Mouse (Mus musculus) hindbrain, postnatal 0 days (tissue): ENCODE results near the gene Dnase2a. TPM values are rescaled to one million over a fixed set of nuclear protein-coding genes. Genes with fewer than 3 reads are reported as not detected.

Experiments
- ATAC-seq: fragments of 200-750 bp; cut with Nextera tagmentation; 2 replicates; pipeline ENCODE4 v1.8.0; 2017; ENCODE audit warnings: mild to moderate bottlenecking, moderate TSS enrichment, moderate library complexity
- DNase-seq: peaks from one replicate; pipeline ENCODE4 v3.0.0-alpha.2; 2015; ENCODE audit warnings: low spot score
- H3K27ac ChIP-seq: fragments of 300-500 bp; sonication (generic); 2 replicates; pipeline ENCODE4 v1.5.1; 2014; ENCODE audit warnings: mild to moderate bottlenecking
- H3K27me3 ChIP-seq: fragments of 300-500 bp; sonication (generic); 2 replicates; pipeline ENCODE4 v1.6.1; 2014; ENCODE audit warnings: low read length, mixed read lengths; ENCODE audit not compliant: insufficient read depth
- H3K36me3 ChIP-seq: fragments of 300-500 bp; sonication (generic); 2 replicates; pipeline ENCODE4 v1.6.1; 2014; ENCODE audit warnings: low read length, mixed read lengths; ENCODE audit not compliant: insufficient read depth
- H3K4me1 ChIP-seq: fragments of 300-500 bp; sonication (generic); 2 replicates; pipeline ENCODE4 v1.6.1; 2014; ENCODE audit warnings: antibody characterized with exemption, low read length, mixed read lengths; ENCODE audit not compliant: insufficient read depth
- H3K4me2 ChIP-seq: fragments of 300-500 bp; sonication (generic); 2 replicates; pipeline ENCODE4 v1.6.1; 2014; ENCODE audit warnings: low read depth, mild to moderate bottlenecking, low read length, moderate library complexity, mixed read lengths
- H3K4me3 ChIP-seq: fragments of 300-500 bp; sonication (generic); 2 replicates; pipeline ENCODE4 v1.5.1; 2014; ENCODE audit warnings: low read length
- H3K9ac ChIP-seq: fragments of 300-500 bp; sonication (generic); replicated peaks from 2 replicates; pipeline ENCODE4 v1.6.1; 2014; ENCODE audit warnings: mild to moderate bottlenecking, low read length, moderate library complexity, mixed read lengths
- H3K9me3 ChIP-seq: fragments of 300-500 bp; sonication (generic); 2 replicates; pipeline ENCODE4 v1.6.1; 2016; ENCODE audit warnings: low read length, mixed read lengths
- CTCF ChIP-seq: IDR thresholded peaks from 2 replicates; pipeline ENCODE4 v1.5.1; 2016; ENCODE audit warnings: antibody characterized with exemption, control low read depth, low read depth
- WGBS: fragments of 180-500 bp; shearing (Covaris S2); extraction: QIAGEN DNeasy Blood & Tissue Kit; methylation state at CpG from one replicate; pipeline ENCODE4 v1.1.7; 2014; 5-methylcytosine and 5-hydroxymethylcytosine counted together
- polyA plus RNA-seq: library from polyadenylated mRNA; unstranded; fragments of >200 nt; fragmentation: Nextera tagmentation; extraction: Ambion mirVana; gene quantifications from 2 replicates; pipeline ENCODE4 v1.2.1, GENCODE M21; 2015
- total RNA-seq: library from RNA; depleted of rRNA; stranded (reverse); fragments of >200 nt; gene quantifications from 2 replicates; pipeline ENCODE4 v1.2.3, GENCODE M21; 2014

Dnase2a gene
- total and polyA plus RNA-seq, 2 experiments from 2014 or later = 8.6 to 15.0 TPM

- Histone ChIP-seq H3K27me3 (no peaks in the 10 kb centered on the region), H3K27ac (peak overlapping the region; percentile 65; the same call in 1 of the 2 replicates), H3K9me3 (no peaks in the 10 kb centered on the region), H3K9ac (peak overlapping the region; percentile 63), H3K4me1 (peaks cover 14% of the 10 kb centered on the region), H3K36me3 (0 out of 2 replicates have a peak, but pooled peaks cover 1% of the 10 kb centered on the region), H3K4me3 (peak overlapping the region; percentile 65), H3K4me2 (peak overlapping the region; percentile 97)
- ATAC-seq (peak; percentile 91), DNase-seq (peak; percentile 99)
- under 1% methylated on average over 41 of the region's 41 CpGs for WGBS
- no peak; the same call in 1 of the 2 replicates for TF ChIP-seq CTCF
These were observed 57.5 kb downstream of the Dnase2a start for GRCm38 (mm10) chr8:84965731-84966291.

DNA sequence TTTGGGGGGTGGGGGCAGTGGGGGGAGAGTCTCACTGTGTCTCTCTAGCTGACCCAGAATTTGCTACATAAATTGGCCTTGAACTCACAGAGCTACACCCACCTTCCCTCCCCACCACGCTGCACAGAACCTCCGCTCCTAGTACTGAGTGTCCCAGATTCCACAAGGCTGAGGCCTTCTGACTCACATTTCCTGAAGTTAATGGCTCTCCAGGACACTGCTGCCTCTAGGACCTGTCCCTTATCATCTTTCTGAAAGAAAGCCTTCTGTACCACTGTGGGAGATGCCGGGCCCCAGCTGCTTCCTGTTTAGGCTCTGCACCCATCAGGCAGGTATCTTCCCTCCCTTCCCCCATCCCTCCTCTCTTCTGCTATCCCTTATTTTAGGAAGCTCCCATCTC is 58.2 kb downstream of the Dnase2a start:
- Histone ChIP-seq H3K4me2 (peak overlapping the region; percentile 97), H3K27me3 (no peaks in the 10 kb centered on the region), H3K27ac (no peak overlapping the region), H3K9me3 (no peaks in the 10 kb centered on the region), H3K4me3 (no peak overlapping the region), H3K9ac (no peak overlapping the region), H3K36me3 (peaks cover 7% of the 10 kb centered on the region; the same call in 1 of the 2 replicates), H3K4me1 (peaks cover 17% of the 10 kb centered on the region)
- TF ChIP-seq CTCF = no peak
- DNase-seq (no peak), ATAC-seq (no peak)
- WGBS = 62% methylated on average over 3 of the region's 3 CpGs

- Histone ChIP-seq H3K9me3 (no peaks in the 10 kb centered on the region), H3K9ac (no peak overlapping the region), H3K4me1 (peaks cover 17% of the 10 kb centered on the region), H3K27ac (no peak overlapping the region), H3K27me3 (no peaks in the 10 kb centered on the region), H3K4me3 (no peak overlapping the region), H3K4me2 (no peak overlapping the region), H3K36me3 (peaks cover 18% of the 10 kb centered on the region; the same call in 1 of the 2 replicates)
- ATAC-seq (no peak), DNase-seq (no peak)
- TF ChIP-seq CTCF = no peak
- WGBS = 86% methylated on average over 13 of the region's 13 CpGs
These were observed 59.4 kb downstream of the Dnase2a start for GRCm38 (mm10) chr8:84967532-84968304.

DNA sequence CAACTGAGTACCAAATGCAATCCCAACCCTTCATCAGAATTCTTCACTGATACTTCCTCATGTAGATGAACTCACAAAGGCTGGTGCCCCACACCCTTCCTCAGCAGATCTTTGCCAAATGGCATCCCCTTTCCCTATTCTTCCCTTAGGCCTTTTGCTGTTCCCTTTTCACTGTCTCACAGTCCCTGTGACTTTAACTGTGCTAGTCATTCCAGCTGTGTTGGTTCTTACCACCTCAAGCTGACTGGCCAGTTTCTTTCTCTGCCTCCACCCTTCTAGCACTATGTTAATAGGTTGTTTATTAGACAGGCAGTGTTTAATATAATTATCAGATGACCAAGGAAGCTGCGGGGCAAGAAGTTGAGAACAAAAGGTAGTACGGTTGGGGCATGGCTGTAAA is 60.3 kb downstream of the Dnase2a start:
- no peak for TF ChIP-seq CTCF
- H3K36me3 ChIP-seq = peaks cover 18% of the 10 kb centered on the region; the same call in 1 of the 2 replicates
- DNase-seq = no peak
- H3K9me3 ChIP-seq = no peaks in the 10 kb centered on the region
- 24% methylated on average over 2 of the region's 2 CpGs for WGBS
- H3K4me1 ChIP-seq = peaks cover 17% of the 10 kb centered on the region
- peak overlapping the region; percentile 88; the same call in 1 of the 2 replicates for H3K9ac ChIP-seq
- H3K27me3 ChIP-seq = no peaks in the 10 kb centered on the region
- peak overlapping the region; percentile 73 for H3K4me3 ChIP-seq
- H3K4me2 ChIP-seq = peak overlapping the region; percentile 88
- H3K27ac ChIP-seq = peak overlapping the region; percentile 91
- no peak for ATAC-seq

GRCm38 (mm10) chr8:84969241-84970134 is 61.1 kb downstream of the Dnase2a start, which contains the start of the genes Gm49661, Prdx2 and Rnaseh2a:
Gene Gm49661 (minus strand): TSS chr8:84969433.
Gene Prdx2 (plus strand): TSS chr8:84969587.
Gene Rnaseh2a (minus strand): TSS chr8:84969767.
- peak within 1 kb of the TSS; percentile 73 for H3K4me3 ChIP-seq
- no peaks in the 10 kb centered on the region for H3K9me3 ChIP-seq
- ATAC-seq (peak; percentile 79), DNase-seq (peak; percentile 91)
- no peak for TF ChIP-seq CTCF
- peak within 1 kb of the TSS; percentile 88 for H3K4me2 ChIP-seq
- H3K4me1 ChIP-seq = peaks cover 17% of the 10 kb centered on the region
- peaks cover 18% of the 10 kb centered on the region; the same call in 1 of the 2 replicates for H3K36me3 ChIP-seq
- WGBS = under 1% methylated on average over 54 of the region's 56 CpGs
- peak within 1 kb of the TSS; percentile 88 for H3K9ac ChIP-seq
- H3K27ac ChIP-seq = peak within 1 kb of the TSS; percentile 91
- H3K27me3 ChIP-seq = no peaks in the 10 kb centered on the region

DNA sequence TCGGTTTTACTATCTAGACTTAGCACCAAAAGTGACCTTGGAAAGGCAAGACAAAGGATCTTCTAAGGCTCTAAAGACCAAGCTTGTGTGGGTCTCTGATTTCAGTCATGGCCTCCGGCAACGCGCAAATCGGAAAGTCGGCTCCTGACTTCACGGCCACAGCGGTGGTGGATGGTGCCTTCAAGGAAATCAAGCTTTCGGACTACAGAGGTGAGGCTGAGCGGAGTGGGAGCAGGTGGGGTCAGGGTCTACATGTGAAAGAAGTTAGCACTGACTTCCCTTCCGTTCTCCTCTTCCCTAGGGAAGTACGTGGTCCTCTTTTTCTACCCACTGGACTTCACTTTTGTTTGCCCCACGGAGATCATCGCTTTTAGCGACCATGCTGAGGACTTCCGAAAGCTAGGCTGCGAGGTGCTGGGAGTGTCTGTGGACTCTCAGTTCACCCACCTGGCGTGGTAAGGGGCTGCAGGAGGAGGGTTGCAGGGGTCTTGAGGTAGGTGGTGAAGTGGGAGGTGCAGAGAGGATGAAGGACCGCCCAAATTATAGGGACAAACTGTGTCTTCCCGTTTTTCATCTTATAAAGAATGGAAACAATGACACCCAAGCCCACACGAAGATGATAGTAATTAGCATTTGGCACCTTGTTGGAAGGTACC is 61.9 kb downstream of the Dnase2a start:
- WGBS = 6% methylated on average over 21 of the region's 21 CpGs
- peaks cover 18% of the 10 kb centered on the region; the same call in 1 of the 2 replicates for H3K36me3 ChIP-seq
- no peaks in the 10 kb centered on the region for H3K27me3 ChIP-seq
- H3K9me3 ChIP-seq = no peaks in the 10 kb centered on the region
- no peak for TF ChIP-seq CTCF
- ATAC-seq (no peak), DNase-seq (no peak)
- peak overlapping the region; percentile 91 for H3K27ac ChIP-seq
- peak overlapping the region; percentile 73 for H3K4me3 ChIP-seq
- peak overlapping the region; percentile 88 for H3K4me2 ChIP-seq
- peaks cover 17% of the 10 kb centered on the region for H3K4me1 ChIP-seq
- H3K9ac ChIP-seq = peak overlapping the region; percentile 88
